Mouse (Mus musculus): ENCODE measurements around the gene Sipa1l3. TPM values are rescaled to one million over a fixed set of nuclear protein-coding genes. Genes with fewer than 3 reads are reported as not detected.

Gene Sipa1l3
- polyA plus RNA-seq, 1 experiment from 2014 or later = 20.5 TPM

DNA sequence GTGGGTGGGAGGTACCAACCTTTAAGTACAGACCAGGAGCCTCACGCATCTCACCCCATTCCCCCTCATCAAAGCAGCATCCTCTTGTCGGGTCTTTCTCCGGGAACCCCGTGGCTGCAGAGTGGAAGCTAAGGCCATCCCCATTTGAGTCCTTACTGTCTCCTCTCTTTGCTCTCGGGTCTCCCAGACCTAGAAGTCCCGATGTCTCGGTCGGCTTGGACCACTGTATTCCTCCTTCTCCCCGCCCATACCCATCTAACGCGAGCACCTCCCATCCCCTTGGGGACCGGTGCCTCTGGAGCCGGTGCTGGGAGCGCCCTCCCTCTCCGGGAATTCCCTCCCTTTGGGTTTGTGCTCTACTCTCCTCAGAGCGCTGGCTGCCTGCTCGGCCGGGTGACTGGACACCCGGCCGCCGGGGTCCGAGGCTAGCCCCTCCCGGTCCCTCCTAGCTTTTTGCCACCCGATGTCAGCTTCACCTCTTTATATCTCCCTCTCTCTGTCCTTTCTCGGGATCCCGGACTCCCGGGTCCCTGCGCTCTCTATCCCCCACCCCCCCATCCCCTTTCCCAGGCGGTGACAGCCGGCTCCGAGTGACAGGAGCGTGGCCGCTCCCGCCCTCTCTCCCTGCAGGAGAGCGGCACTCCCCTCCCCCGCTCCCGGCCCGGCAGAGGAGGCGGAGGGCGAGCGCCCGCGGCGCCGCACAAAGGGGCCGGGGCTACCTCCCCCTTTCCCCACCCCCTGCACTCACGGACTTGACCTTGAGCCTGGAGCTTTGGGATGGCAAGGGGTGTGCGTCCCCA is 213.8 kb downstream of the Sipa1l3 start:
- peak overlapping the region; percentile 99 for H3K4me2 ChIP-seq
- peaks cover 24% of the 10 kb centered on the region for H3K27me3 ChIP-seq
- peak overlapping the region; percentile 56 for H3K4me3 ChIP-seq
- H3K9me3 ChIP-seq = no peaks in the 10 kb centered on the region
- H3K36me3 ChIP-seq = no peaks in the 10 kb centered on the region
- H3K27ac ChIP-seq = no peak overlapping the region
- WGBS = under 1% methylated on average over 47 of the region's 48 CpGs
- peak overlapping the region; percentile 50 for H3K9ac ChIP-seq
- peaks cover 59% of the 10 kb centered on the region for H3K4me1 ChIP-seq
- no peak for ATAC-seq (ENCODE audit: insufficient number of reproducible peaks, low FRiP score, low TSS enrichment, low read depth)

DNA sequence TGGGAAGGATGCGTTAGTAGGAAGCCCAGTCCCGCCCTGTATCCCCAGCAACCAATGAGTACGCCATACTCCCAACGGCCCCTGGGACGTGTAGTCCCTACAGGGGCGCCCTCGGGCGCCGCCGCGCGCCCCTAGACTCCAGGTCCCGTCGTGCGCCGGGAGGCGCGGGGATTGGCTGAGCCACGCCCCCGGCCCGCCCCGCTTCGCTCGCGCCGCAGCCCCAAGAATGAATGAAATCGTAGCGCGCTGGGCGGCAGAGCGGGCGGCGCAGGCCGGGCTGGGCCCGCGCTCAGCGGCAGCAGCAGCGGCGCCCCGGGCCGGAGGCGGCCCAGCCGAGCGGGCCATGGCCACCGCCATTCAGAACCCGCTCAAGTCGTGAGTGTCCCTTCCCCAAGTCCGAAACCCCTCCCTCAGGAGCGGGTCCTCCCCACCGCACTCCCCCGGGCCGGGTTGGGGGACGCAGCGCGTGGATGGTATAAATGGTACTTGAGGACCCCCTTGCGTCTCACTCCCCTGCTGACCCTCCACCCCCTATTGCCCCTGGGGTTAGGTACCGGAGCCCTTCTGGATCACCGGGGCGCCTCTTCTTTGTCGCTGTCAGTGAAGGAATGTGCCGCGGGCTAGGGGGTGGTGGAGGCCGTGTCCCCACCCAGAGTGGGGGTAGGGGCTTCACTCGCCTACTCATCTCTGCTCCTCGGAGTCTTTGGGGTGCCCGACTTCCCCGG is 214.5 kb downstream of the Sipa1l3 start, which contains the start of gene Dpf1:
Gene Dpf1, plus strand, starts transcription at position 214 of the 725 bp plus-strand sequence.
- Histone ChIP-seq H3K9ac (peak within 1 kb of the TSS; percentile 50), H3K4me3 (peak within 1 kb of the TSS; percentile 56), H3K27me3 (peaks cover 24% of the 10 kb centered on the region), H3K27ac (no peak within 1 kb of the TSS), H3K4me2 (peak within 1 kb of the TSS; percentile 99), H3K36me3 (no peaks in the 10 kb centered on the region), H3K9me3 (no peaks in the 10 kb centered on the region), H3K4me1 (peaks cover 51% of the 10 kb centered on the region)
- WGBS = under 1% methylated on average over 66 of the region's 67 CpGs
- peak; percentile 62 for ATAC-seq (ENCODE audit: insufficient number of reproducible peaks, low FRiP score, low TSS enrichment, low read depth)

DNA sequence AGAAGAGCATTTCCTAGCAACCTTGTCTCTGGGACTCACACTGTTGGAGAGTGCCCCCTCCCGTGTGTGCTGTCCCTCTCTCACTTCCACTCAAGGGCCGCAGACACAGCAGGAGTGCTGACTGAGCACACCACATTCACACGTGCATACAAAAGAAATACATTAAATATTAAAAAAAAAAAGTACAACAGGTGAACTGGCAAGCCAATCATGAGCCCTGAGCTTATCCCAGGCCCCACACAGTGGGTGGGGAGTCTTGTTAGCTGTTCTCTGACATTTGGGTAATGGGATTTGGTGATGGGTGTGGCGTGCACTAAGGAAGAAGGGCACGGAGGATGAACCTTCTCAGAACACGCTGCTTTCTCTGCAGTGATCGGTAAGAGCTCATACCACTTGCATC is 215.8 kb downstream of the Sipa1l3 start:
- Histone ChIP-seq H3K9me3 (no peaks in the 10 kb centered on the region), H3K4me3 (no peak overlapping the region), H3K36me3 (no peaks in the 10 kb centered on the region), H3K4me2 (no peak overlapping the region), H3K9ac (no peak overlapping the region), H3K4me1 (peaks cover 40% of the 10 kb centered on the region), H3K27me3 (peaks cover 24% of the 10 kb centered on the region), H3K27ac (no peak overlapping the region)
- ATAC-seq (ENCODE audit: insufficient number of reproducible peaks, low FRiP score, low TSS enrichment, low read depth) = no peak
- WGBS = 73% methylated on average over 7 of the region's 7 CpGs

DNA sequence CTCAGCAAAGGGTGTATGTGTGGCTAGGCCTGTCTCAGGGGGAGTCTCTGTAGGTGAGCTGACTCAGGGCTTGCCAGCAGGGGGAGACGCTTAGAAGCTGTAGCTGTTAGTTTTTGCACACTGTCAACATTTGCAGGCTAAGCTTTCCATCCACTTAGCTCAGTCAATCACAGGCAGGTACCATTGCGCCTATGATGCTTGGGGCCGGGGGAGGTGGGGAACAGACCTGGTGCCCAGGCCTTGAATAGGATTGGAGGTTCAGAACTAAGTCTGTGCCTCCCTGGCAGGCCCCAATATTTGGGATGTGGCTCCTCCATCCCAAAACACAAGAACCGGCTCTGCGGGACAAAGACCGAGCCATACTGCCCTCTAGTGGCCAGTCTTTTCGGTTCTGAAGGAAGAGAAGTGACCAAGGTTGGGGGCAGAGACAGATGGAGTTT is 217.3 kb downstream of the Sipa1l3 start:
- no peaks in the 10 kb centered on the region for H3K36me3 ChIP-seq
- peaks cover 30% of the 10 kb centered on the region for H3K4me1 ChIP-seq
- no peaks in the 10 kb centered on the region for H3K9me3 ChIP-seq
- H3K27ac ChIP-seq = no peak overlapping the region
- H3K4me3 ChIP-seq = peak overlapping the region; percentile 7; the same call in 1 of the 2 replicates
- H3K27me3 ChIP-seq = peaks cover 23% of the 10 kb centered on the region
- H3K9ac ChIP-seq = no peak overlapping the region
- WGBS = 2% methylated on average over 7 of the region's 7 CpGs
- ATAC-seq (ENCODE audit: insufficient number of reproducible peaks, low FRiP score, low TSS enrichment, low read depth) = no peak
- H3K4me2 ChIP-seq = peak overlapping the region; percentile 32; the same call in 1 of the 2 replicates

DNA sequence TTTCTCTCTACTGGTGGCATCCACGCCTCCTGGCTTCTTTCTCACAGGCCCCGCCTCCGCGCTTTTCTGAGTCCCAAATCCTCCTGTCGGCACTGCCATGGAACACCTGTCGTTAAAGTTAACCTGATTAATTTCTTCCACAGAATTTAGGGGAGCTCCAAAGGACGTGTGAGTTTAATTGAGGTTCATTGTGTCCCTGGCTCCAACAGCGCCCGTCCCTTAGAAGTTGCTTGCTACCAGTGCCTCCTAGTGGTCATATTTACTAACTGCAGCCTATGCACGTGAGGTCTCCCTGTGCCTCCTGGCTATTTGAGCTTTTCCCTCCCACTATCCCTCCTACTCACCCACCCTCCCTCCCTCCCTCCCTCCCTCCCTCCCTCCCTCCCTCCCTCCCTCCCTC is 221.4 kb downstream of the Sipa1l3 start:
- 9% methylated on average over 10 of the region's 10 CpGs for WGBS
- no peak overlapping the region for H3K9ac ChIP-seq

DNA sequence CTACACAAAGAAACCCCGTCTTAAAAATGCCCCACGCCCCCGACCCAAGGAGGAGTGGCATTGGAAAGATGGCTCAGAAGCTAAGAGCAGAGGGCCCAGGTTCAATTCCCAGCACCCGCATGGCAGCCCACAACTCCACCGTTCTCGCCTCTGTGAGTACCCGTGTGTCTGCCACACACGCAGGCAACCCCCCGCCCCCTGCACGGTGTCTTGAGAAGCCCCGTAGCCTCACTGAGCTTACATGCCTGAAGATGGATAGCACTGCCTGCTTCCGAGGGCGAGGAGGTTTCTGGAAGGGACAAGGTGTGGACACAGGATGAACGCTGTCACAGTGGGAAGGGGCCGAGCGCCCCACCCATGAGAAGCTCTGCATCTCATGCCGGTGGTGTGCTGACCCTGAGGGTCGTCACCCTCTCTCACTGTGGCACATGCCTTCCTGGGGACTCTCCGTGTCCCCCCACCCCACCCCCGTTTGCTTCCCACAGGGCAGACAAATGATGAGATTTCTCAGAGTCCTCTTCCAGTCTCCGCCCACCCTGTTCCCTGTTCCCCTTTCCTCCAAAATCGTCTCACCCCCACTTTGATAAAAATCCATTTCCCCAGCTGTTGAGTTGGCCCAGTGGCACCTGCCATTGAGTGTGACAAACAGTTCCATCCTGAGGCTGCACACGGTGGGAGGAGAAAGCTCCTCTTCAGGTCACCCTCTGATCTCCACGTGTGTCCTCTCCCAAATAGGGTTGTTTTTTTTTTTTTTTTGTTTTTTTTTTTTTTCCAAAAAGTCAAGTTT is 222.4 kb downstream of the Sipa1l3 start:
- no peak overlapping the region for H3K27ac ChIP-seq
- 82% methylated on average over 24 of the region's 24 CpGs for WGBS

More for the DNA sequence above, 221.4 kb downstream of the Sipa1l3 start:
- ATAC-seq (ENCODE audit: insufficient number of reproducible peaks, low FRiP score, low TSS enrichment, low read depth) = no peak
- Histone ChIP-seq H3K27me3 (no peaks in the 10 kb centered on the region), H3K36me3 (no peaks in the 10 kb centered on the region), H3K27ac (no peak overlapping the region), H3K4me2 (no peak overlapping the region), H3K4me3 (no peak overlapping the region), H3K4me1 (peaks cover 23% of the 10 kb centered on the region), H3K9me3 (no peaks in the 10 kb centered on the region)

DNA sequence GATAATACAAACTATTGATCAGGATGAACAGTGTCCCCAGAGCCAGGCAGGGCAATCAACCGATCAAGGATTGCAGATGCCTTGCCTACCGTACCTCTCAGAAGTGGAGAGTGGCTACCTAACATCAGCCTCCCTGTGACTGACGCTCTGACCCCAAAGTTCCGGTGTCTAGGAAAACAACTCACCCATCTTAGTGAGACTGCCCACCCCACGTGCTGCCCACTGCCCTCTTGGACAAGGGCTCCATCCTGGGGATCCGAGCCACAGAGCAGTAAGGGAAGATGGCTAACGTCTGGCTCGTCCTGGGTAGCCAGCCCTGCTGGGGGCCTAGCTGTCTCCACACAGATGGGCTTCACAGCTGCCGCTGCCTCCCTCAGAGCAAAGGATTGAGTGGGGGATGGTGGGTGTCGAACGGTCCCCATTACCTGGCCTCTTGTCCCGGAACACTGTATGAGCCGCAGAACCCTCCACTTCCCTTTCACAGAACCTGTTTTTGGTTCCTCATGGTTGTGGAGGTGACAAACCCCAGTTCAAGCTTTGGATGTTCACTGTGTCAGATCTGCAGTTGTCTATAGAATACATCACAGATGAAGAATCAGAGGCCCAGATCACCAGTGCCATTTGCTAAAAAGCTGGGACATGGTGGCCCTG is 224.2 kb downstream of the Sipa1l3 start:
- no peak for ATAC-seq (ENCODE audit: insufficient number of reproducible peaks, low FRiP score, low TSS enrichment, low read depth)
- WGBS = 69% methylated on average over 13 of the region's 13 CpGs
- Histone ChIP-seq H3K27me3 (no peaks in the 10 kb centered on the region), H3K4me2 (no peak overlapping the region), H3K36me3 (no peaks in the 10 kb centered on the region), H3K4me1 (peaks cover 40% of the 10 kb centered on the region), H3K9me3 (no peaks in the 10 kb centered on the region), H3K27ac (no peak overlapping the region), H3K9ac (no peak overlapping the region), H3K4me3 (no peak overlapping the region)

More for the DNA sequence above, 222.4 kb downstream of the Sipa1l3 start:
- Histone ChIP-seq H3K9me3 (no peaks in the 10 kb centered on the region), H3K4me2 (no peak overlapping the region), H3K4me1 (peaks cover 30% of the 10 kb centered on the region), H3K4me3 (no peak overlapping the region), H3K27me3 (no peaks in the 10 kb centered on the region), H3K9ac (no peak overlapping the region), H3K36me3 (no peaks in the 10 kb centered on the region)
- no peak for ATAC-seq (ENCODE audit: insufficient number of reproducible peaks, low FRiP score, low TSS enrichment, low read depth)

DNA sequence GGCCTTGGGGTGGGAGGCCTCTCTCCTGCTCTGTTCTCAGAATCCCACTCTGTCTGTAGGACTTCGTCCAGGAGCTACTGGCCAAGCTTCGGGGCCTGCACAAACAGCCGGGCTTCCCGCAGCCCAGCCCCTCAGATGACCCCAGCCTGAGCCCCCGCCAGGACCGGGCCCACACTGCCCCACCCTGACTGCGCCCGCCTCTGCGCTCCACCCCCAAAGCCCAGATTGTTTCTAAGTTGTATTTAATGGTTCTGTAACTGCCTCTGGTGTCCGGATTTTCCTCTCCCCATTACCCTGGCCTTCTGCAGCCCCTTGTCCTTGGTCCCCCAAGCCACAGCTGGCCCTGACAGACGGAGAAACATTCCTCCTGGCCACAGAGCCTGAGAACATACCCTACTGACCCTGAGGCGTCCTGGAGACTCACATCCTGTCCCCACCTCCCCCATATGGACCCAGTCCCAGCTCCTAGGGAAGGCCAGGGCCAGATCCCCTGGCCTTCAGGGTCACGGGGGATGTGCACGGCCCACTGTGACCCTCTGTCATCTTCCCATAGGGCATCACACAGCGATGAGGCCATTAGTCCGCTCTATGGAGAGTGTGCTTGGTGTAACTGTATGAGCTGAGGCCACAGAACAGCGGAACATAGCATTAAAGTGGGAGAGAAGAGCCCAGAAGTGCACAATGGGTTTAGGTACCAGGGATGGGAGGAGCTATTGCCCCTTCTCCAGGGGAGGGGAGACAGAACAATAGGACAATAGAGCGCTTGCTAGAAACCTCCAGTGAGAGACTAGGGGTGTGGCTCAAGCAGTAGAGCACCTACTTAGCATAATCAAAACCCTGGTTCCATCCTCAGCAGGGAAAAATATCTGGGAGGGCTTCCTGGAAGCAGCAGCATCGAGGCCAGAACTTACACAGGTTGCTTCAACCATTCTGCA is 225.0 kb downstream of the Sipa1l3 start:
- Histone ChIP-seq H3K4me2 (no peak overlapping the region), H3K4me1 (peaks cover 48% of the 10 kb centered on the region), H3K9me3 (no peaks in the 10 kb centered on the region), H3K4me3 (no peak overlapping the region), H3K9ac (0 out of 2 replicates have a peak overlapping the region, but pooled peaks have one; percentile 14), H3K27me3 (no peaks in the 10 kb centered on the region), H3K27ac (no peak overlapping the region), H3K36me3 (no peaks in the 10 kb centered on the region)
- WGBS = 43% methylated on average over 19 of the region's 19 CpGs
- no peak for ATAC-seq (ENCODE audit: insufficient number of reproducible peaks, low FRiP score, low TSS enrichment, low read depth)

DNA sequence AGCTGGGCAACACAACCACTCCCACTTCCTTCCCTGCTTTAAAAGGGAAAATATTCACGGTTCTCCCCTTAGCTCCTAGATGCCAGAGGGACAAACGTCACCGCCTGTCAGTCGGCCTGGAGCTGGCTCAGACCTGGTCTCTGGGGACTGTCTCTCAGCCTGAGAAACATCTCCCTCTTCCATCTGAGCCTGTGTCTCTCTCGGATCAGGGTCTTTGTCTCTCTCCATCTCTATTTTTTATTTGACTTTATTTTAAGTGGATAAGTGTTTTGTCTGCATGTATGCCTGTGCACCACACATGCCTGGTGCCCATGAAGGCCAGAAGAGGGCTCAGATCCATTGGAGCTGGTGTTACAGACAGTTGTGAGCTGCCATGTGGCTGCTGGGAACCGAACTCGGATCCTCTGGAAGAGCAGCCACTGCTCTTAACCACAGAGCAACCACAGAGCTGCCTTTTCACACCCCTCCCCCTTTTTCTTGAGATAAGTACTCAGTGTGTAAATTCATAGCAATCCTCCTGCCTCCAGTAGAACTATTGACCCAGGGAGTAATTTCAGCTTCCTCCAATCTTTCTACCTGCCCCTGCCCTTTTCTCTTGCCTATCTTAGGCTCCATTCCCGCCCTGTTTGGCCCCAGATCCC is 225.9 kb downstream of the Sipa1l3 start:
- Histone ChIP-seq H3K4me1 (peaks cover 48% of the 10 kb centered on the region), H3K27ac (peak overlapping the region; percentile 59; the same call in 1 of the 2 replicates)

More for the DNA sequence above, 225.9 kb downstream of the Sipa1l3 start:
- Histone ChIP-seq H3K9ac (0 out of 2 replicates have a peak overlapping the region, but pooled peaks have one; percentile 26), H3K9me3 (no peaks in the 10 kb centered on the region), H3K4me2 (no peak overlapping the region), H3K36me3 (no peaks in the 10 kb centered on the region), H3K27me3 (no peaks in the 10 kb centered on the region), H3K4me3 (no peak overlapping the region)
- ATAC-seq (ENCODE audit: insufficient number of reproducible peaks, low FRiP score, low TSS enrichment, low read depth) = no peak
- 29% methylated on average over 8 of the region's 8 CpGs for WGBS
